Mouse (Mus musculus): Measurements from ENCODE around the gene 6030458C11Rik. TPM values are rescaled to one million over a fixed set of nuclear protein-coding genes. Genes with fewer than 3 reads are reported as not detected.

The 6030458C11Rik gene
- polyA plus RNA-seq, 1 experiment from 2014 or later: 37.0 TPM

- H3K27me3 ChIP-seq (replicated peaks): no peaks in the 10 kb centered on the region
- peaks cover 62% of the 10 kb centered on the region for H3K36me3 ChIP-seq (replicated peaks)
Measured at GRCm38 (mm10) chr15:12842833-12843232, 18.4 kb upstream of the 6030458C11Rik start.

GRCm38 (mm10) chr15:12840737-12841136 is 16.3 kb upstream of the 6030458C11Rik start:
- H3K9me3 ChIP-seq: no peaks in the 10 kb centered on the region
- no peak overlapping the region for H3K27ac ChIP-seq
- no peak overlapping the region for H3K9ac ChIP-seq
- H3K4me3 ChIP-seq: no peak overlapping the region
- ATAC-seq (replicated peaks): no peak
- WGBS: 96% methylated on average over 11 of the region's 11 CpGs
- peaks cover 66% of the 10 kb centered on the region for H3K36me3 ChIP-seq (replicated peaks)
- no peak overlapping the region for H3K4me2 ChIP-seq
- no peaks in the 10 kb centered on the region for H3K27me3 ChIP-seq (replicated peaks)
- no peaks in the 10 kb centered on the region for H3K4me1 ChIP-seq

More at GRCm38 (mm10) chr15:12842833-12843232, 18.4 kb upstream of the 6030458C11Rik start:
- Histone ChIP-seq H3K9me3 (no peaks in the 10 kb centered on the region), H3K4me3 (no peak overlapping the region), H3K27ac (no peak overlapping the region), H3K4me2 (no peak overlapping the region), H3K9ac (no peak overlapping the region), H3K4me1 (no peaks in the 10 kb centered on the region)
- WGBS: 85% methylated on average over 7 of the region's 7 CpGs
- ATAC-seq (replicated peaks): no peak

GRCm38 (mm10) chr15:12834231-12834630 is 9.8 kb upstream of the 6030458C11Rik start:
- no peak overlapping the region for H3K9ac ChIP-seq
- 0 out of 2 replicates have a peak, but pooled peaks have one; percentile 20 for ATAC-seq (replicated peaks)
- H3K4me1 ChIP-seq: no peaks in the 10 kb centered on the region
- no peaks in the 10 kb centered on the region for H3K27me3 ChIP-seq (replicated peaks)
- H3K4me3 ChIP-seq: no peak overlapping the region
- no peak overlapping the region for H3K4me2 ChIP-seq
- 95% methylated on average over 24 of the region's 24 CpGs for WGBS
- H3K27ac ChIP-seq: no peak overlapping the region
- H3K36me3 ChIP-seq (replicated peaks): peaks cover 43% of the 10 kb centered on the region
- H3K9me3 ChIP-seq: no peaks in the 10 kb centered on the region

GRCm38 (mm10) chr15:12833385-12833784 is 8.9 kb upstream of the 6030458C11Rik start:
- Histone ChIP-seq H3K4me1 (no peaks in the 10 kb centered on the region), H3K9me3 (no peaks in the 10 kb centered on the region), H3K9ac (no peak overlapping the region), H3K27ac (no peak overlapping the region), H3K36me3 (replicated peaks) (peaks cover 45% of the 10 kb centered on the region), H3K27me3 (replicated peaks) (no peaks in the 10 kb centered on the region), H3K4me2 (no peak overlapping the region), H3K4me3 (no peak overlapping the region)
- 99% methylated on average over 31 of the region's 31 CpGs for WGBS
- ATAC-seq (replicated peaks): no peak; the same call in 1 of the 2 replicates

GRCm38 (mm10) chr15:12832599-12832998 is 8.2 kb upstream of the 6030458C11Rik start:
- H3K36me3 ChIP-seq (replicated peaks): peaks cover 46% of the 10 kb centered on the region
- 92% methylated on average over 4 of the region's 4 CpGs for WGBS

GRCm38 (mm10) chr15:12829878-12830277 is 5.4 kb upstream of the 6030458C11Rik start:
- Histone ChIP-seq H3K4me3 (no peak overlapping the region), H3K9me3 (no peaks in the 10 kb centered on the region), H3K4me1 (peaks cover 13% of the 10 kb centered on the region), H3K4me2 (no peak overlapping the region), H3K27me3 (replicated peaks) (no peaks in the 10 kb centered on the region), H3K36me3 (replicated peaks) (peaks cover 37% of the 10 kb centered on the region), H3K9ac (no peak overlapping the region), H3K27ac (no peak overlapping the region)
- ATAC-seq (replicated peaks): no peak
- 97% methylated on average over 3 of the region's 3 CpGs for WGBS

More at GRCm38 (mm10) chr15:12832599-12832998, 8.2 kb upstream of the 6030458C11Rik start:
- Histone ChIP-seq H3K9ac (no peak overlapping the region), H3K4me1 (no peaks in the 10 kb centered on the region), H3K27me3 (replicated peaks) (no peaks in the 10 kb centered on the region), H3K4me3 (no peak overlapping the region), H3K27ac (no peak overlapping the region), H3K9me3 (no peaks in the 10 kb centered on the region), H3K4me2 (no peak overlapping the region)
- ATAC-seq (replicated peaks): no peak

GRCm38 (mm10) chr15:12825408-12825807 is 959 bp upstream of the 6030458C11Rik start:
- no peaks in the 10 kb centered on the region for H3K27me3 ChIP-seq (replicated peaks)
- H3K4me1 ChIP-seq: peaks cover 23% of the 10 kb centered on the region
- H3K9ac ChIP-seq: peak overlapping the region; percentile 81
- no peak; the same call in 1 of the 2 replicates for ATAC-seq (replicated peaks)
- H3K4me3 ChIP-seq: peak overlapping the region; percentile 85
- H3K9me3 ChIP-seq: no peaks in the 10 kb centered on the region
- 51% methylated on average over 12 of the region's 12 CpGs for WGBS
- peaks cover 19% of the 10 kb centered on the region for H3K36me3 ChIP-seq (replicated peaks)
- H3K27ac ChIP-seq: no peak overlapping the region
- peak overlapping the region; percentile 69 for H3K4me2 ChIP-seq

- H3K27ac ChIP-seq: peak overlapping the region; percentile 71
- H3K9me3 ChIP-seq: no peaks in the 10 kb centered on the region
- peaks cover 23% of the 10 kb centered on the region for H3K4me1 ChIP-seq
- H3K4me2 ChIP-seq: peak overlapping the region; percentile 69
- WGBS: under 1% methylated on average over 31 of the region's 31 CpGs
- peak overlapping the region; percentile 85 for H3K4me3 ChIP-seq
- no peak; the same call in 1 of the 2 replicates for ATAC-seq (replicated peaks)
- H3K36me3 ChIP-seq (replicated peaks): peaks cover 20% of the 10 kb centered on the region
- H3K9ac ChIP-seq: peak overlapping the region; percentile 81
- no peaks in the 10 kb centered on the region for H3K27me3 ChIP-seq (replicated peaks)
Measured at GRCm38 (mm10) chr15:12824965-12825364, 516 bp upstream of the 6030458C11Rik start.

GRCm38 (mm10) chr15:12823455-12824119 is 862 bp downstream of the 6030458C11Rik start:
- H3K36me3 ChIP-seq (replicated peaks): peaks cover 24% of the 10 kb centered on the region
- no peak overlapping the region; the same call in 1 of the 2 replicates for H3K27ac ChIP-seq
- peak overlapping the region; percentile 85 for H3K4me3 ChIP-seq
- H3K4me2 ChIP-seq: peak overlapping the region; percentile 69
- peak overlapping the region; percentile 76 for H3K9ac ChIP-seq
- H3K27me3 ChIP-seq (replicated peaks): no peaks in the 10 kb centered on the region
- H3K9me3 ChIP-seq: no peaks in the 10 kb centered on the region
- 88% methylated on average over 2 of the region's 2 CpGs for whole genome bisulfite sequencing
- no peak for ATAC-seq (replicated peaks)
- H3K4me1 ChIP-seq: peaks cover 23% of the 10 kb centered on the region

GRCm38 (mm10) chr15:12822416-12823395 is 1.7 kb downstream of the 6030458C11Rik start:
- Histone ChIP-seq H3K36me3 (replicated peaks) (peaks cover 23% of the 10 kb centered on the region), H3K27ac (no peak overlapping the region), H3K9me3 (no peaks in the 10 kb centered on the region), H3K9ac (no peak overlapping the region), H3K4me2 (0 out of 2 replicates have a peak overlapping the region, but pooled peaks have one; percentile 69), H3K4me1 (peaks cover 23% of the 10 kb centered on the region), H3K27me3 (replicated peaks) (no peaks in the 10 kb centered on the region), H3K4me3 (no peak overlapping the region)
- 74% methylated on average over 9 of the region's 9 CpGs for WGBS
- no peak for ATAC-seq (replicated peaks)

- no peak overlapping the region for H3K4me2 ChIP-seq
- no peak for ATAC-seq (replicated peaks)
- H3K9ac ChIP-seq: no peak overlapping the region
- peaks cover 54% of the 10 kb centered on the region for H3K36me3 ChIP-seq (replicated peaks)
- 98% methylated on average over 8 of the region's 8 CpGs for WGBS
- no peaks in the 10 kb centered on the region for H3K27me3 ChIP-seq (replicated peaks)
- H3K4me3 ChIP-seq: no peak overlapping the region
- H3K9me3 ChIP-seq: no peaks in the 10 kb centered on the region
- no peaks in the 10 kb centered on the region for H3K4me1 ChIP-seq
- H3K27ac ChIP-seq: no peak overlapping the region
Measured at GRCm38 (mm10) chr15:12817592-12817991, 6.9 kb downstream of the 6030458C11Rik start.

- Histone ChIP-seq H3K4me2 (no peak overlapping the region), H3K4me1 (no peaks in the 10 kb centered on the region), H3K27ac (no peak overlapping the region), H3K9me3 (no peaks in the 10 kb centered on the region), H3K4me3 (no peak overlapping the region), H3K9ac (no peak overlapping the region), H3K27me3 (replicated peaks) (no peaks in the 10 kb centered on the region), H3K36me3 (replicated peaks) (peaks cover 66% of the 10 kb centered on the region)
- ATAC-seq (replicated peaks): no peak
- WGBS: 98% methylated on average over 11 of the region's 11 CpGs
Measured at GRCm38 (mm10) chr15:12812646-12813045, 11.8 kb downstream of the 6030458C11Rik start.
